Mouse (Mus musculus): Measurements from ENCODE around the gene Smtn.

The Smtn gene

GRCm38 (mm10) chr11:3540451-3541085, at the start of gene Smtn:
Smtn (minus strand) TSS chr11:3540612.
- no peak for DNase-seq (ENCODE audit: low spot score)

GRCm38 (mm10) chr11:3588036-3588672, 47.7 kb upstream of the Smtn start:
- DNase-seq (ENCODE audit: low spot score), result no peak

DNA sequence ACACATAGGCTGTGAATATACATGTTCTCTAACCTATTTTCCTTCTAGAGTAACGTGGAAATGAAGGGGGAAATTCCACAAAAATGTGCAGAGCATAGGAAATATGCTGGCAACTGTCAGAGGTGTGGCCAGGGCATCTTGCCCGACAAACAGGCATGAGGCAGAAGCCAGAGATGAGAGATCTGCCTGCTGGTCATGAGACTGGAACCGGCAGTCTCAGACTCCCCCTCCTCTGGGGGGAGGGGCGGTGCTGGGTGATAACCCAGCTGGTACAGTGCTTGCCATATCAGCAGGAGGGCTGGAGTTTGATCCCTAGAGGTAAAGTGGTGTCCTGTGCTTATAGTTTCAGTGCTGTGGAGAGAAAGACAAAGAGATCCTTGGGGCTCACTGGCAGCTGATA, 46.9 kb upstream of the Smtn start:
- DNase-seq (ENCODE audit: low spot score), result peak; percentile 46

DNA sequence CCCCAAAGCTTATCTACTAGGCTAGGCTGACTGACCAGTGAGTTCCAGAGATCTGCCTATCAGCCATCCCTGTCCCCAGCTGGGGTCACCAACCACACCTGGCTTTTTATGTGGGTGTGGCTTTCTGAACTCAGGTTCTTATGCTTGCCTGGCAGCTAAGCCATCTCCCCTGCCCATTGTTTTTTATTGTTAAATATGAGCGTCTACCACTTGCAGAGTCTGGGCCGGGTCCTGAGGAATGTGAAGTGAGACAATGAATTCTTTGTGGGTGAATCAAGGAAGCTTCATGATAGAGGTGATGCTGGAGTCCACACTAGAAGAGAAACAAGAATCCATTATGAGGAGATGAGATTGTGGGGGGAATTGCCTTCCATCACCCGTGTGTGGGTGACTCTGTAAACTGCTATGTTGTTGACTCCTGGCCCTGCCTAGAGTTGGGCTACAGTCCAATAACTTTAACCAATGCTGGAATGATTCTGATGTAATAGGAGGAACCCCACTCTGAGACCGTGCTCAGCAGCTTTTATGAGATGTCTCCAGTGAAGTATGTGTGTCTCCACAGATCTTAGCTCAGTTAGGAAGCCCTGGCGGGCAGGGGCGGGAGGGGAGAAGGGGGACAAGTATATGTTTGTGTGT, 45.7 kb upstream of the Smtn start:
- DNase-seq (ENCODE audit: low spot score), result no peak

DNA sequence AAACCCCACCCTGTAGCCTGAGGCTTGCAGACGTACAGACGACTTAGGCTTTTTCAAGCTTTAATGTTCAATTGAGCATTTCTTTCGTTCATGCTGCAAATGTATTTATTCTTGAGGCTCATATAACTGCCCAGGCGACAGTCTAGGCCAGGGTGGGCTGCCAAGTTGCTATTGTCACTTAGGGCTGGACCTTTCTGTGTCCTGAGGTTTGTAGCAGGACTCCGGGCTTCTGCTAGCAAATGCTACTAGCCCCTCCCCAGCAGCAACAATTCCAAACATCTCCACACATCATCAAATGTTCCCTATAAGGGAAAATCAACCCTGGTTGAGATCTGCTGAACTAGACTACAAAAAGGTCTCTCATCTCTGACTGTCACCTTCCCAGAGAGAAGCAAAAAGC, 42.7 kb upstream of the Smtn start:
- DNase-seq (ENCODE audit: low spot score), result no peak

- DNase-seq (ENCODE audit: low spot score), result no peak
Measured at GRCm38 (mm10) chr11:3581908-3582307, 41.5 kb upstream of the Smtn start.

DNA sequence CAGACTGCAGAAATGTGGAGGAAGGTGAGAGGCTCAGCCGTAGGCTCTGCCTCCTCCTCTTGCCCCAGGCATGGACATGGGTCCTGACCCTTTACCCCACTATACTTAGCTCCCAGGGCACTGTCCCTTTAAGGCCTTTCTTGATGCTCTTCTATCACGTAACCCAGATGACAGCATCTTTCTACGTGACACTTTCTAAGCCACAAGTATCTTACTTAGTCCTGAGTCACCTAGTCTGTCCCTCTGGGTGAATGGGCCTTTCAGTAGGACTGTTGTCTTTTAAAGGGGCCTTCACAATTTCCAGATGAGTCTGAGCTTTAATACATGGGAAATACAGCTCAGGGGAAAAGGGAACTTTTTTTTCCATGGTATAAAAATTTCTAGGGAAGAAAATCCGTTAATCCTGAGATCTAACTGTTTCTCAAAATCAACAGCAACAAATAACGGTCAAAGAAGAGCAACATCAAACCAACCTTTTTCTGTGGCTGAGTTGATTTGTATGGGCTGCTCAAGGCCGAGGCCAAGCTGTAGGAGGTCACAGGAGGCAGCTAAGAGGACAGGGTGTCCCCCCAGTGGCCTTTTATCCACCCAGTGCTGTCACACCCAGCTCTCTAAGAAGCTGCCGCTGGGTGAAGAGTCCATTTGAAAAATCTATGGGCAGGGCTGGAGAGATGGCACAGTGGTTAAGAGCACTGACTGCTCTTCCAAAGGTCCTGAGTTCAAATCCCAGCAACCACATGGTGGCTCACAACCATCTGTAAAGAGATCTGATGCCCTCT, 40.1 kb upstream of the Smtn start:
- no peak for DNase-seq (ENCODE audit: low spot score)

- DNase-seq (ENCODE audit: low spot score), result no peak
Measured at GRCm38 (mm10) chr11:3578050-3578725, 37.8 kb upstream of the Smtn start.

DNA sequence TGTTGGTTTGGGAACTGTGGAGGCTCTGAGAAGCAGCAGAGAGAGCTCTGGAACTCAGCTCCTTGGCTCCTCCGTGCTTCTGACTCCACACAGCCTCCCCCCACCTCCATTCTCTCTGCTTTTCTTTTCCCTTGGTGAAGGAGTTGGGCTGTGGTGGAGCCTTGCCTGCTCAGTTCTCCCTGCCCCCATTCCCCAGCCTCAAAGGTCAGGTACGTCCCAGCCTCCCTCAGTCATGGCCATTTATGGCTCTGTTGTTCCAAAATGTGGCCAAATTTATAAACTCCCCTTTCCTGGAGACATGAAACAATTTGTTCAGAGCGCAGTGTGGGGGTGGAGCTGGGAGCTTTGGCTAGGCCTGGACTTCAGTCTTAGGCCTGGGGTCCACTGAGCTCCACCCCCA, 34.8 kb upstream of the Smtn start:
- peak; percentile 37 for DNase-seq (ENCODE audit: low spot score)

GRCm38 (mm10) chr11:3573092-3573491, 32.7 kb upstream of the Smtn start:
- peak; percentile 38 for DNase-seq (ENCODE audit: low spot score)

DNA sequence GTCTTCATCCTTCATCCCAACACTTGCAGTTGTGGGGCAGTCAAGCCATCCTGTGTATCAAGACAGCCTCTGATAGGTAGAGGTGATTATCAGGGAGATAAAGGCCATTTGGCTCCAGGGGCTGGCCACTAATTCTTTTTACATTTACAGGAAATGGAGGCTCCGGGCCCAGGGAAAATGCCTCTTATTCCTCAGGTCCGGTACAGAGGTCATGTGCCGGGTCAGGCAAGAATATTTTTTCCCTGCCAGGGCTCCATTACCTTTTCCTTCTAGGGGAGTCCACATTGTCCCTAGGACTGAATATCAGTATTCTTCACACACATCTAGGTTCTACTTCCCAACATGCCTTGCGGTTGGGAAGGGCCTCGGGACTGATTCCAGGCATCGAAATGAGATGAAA, 31.8 kb upstream of the Smtn start:
- no peak for DNase-seq (ENCODE audit: low spot score)

- no peak for DNase-seq (ENCODE audit: low spot score)
Measured at GRCm38 (mm10) chr11:3570321-3570720, 29.9 kb upstream of the Smtn start.

GRCm38 (mm10) chr11:3567896-3568295, 27.5 kb upstream of the Smtn start:
- DNase-seq (ENCODE audit: low spot score), result no peak

GRCm38 (mm10) chr11:3566018-3566417, 25.6 kb upstream of the Smtn start:
- peak; percentile 33 for DNase-seq (ENCODE audit: low spot score)

DNA sequence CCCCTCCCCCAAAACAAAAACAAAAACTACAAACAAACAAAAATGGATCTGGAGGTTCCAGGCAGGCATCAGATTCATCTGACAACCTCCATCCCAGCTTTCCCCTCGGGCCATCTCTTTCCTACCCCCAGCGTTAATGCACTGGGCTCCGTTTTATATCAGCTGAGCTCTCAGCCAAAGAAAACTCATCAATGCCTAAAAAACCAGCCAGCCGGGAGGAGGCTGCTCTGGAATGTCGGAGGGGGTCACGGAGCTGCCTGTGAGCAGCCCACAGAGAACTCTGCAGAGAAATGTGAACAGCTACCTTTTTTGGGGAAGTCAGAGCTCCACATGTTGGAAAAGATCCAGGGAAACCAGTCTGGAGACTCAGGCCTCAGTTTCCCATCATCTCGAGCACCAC, 24.0 kb upstream of the Smtn start:
- no peak for DNase-seq (ENCODE audit: low spot score)

DNA sequence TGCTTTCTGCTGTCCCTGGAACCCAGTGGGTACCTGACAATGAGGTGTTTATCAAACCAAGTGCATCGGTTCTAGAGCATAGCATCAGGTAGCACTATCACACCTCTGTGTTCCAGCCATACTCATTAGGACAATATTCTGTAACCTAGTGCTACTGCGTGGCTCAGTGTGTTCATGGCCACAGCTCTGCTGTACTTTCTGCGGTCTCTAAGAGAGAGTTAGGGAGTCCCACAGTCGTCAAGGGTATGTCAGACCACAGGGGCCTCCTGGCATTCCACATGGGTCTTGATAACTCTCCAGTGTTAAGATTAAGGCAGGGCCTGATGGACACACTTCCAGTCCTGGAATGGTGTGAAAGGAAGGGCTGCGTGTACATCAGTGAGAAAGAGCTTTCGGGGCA, 23.4 kb upstream of the Smtn start:
- no peak for DNase-seq (ENCODE audit: low spot score)

- peak; percentile 30 for DNase-seq (ENCODE audit: low spot score)
Measured at GRCm38 (mm10) chr11:3560202-3560601, 19.8 kb upstream of the Smtn start.

- DNase-seq (ENCODE audit: low spot score), result no peak
Measured at GRCm38 (mm10) chr11:3557852-3558251, 17.4 kb upstream of the Smtn start.

GRCm38 (mm10) chr11:3554976-3555375, 14.6 kb upstream of the Smtn start:
- DNase-seq (ENCODE audit: low spot score), result no peak

- DNase-seq (ENCODE audit: low spot score), result no peak
Measured at GRCm38 (mm10) chr11:3549791-3550190, 9.4 kb upstream of the Smtn start.

DNA sequence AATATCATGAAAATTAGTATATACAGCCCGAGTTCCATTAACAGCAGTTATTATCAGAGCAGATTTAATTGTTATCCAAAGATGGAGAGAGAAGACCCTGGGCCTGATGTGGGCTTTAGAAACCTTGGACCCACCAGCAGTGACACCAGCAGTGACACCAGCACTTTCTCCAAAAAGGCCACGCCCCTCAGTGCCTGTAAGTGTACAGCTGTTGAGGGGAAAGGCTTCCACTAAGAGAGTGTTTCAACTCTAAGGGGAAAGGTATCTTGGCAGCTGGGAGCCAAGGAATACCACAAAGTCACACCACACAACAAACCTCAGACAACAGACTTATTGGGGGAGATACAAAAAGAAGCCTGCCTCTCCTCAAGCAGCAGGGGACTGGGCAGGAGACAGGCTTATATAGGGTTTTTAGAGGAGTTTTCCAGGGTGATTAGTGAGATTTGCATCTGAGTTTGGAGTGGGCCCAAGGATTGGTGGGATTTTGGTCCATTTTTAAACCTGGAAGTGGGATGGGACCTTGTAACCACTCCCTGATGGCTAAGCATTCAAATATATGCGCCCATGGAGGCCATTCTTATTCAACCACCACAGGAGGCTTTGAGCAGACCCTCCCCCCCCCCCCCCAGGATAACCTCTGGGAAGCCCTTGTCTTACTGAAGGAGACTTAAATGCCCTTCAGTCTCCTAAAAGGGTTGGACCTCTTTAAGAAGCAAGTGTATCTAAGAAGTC, 8.3 kb upstream of the Smtn start:
- no peak for DNase-seq (ENCODE audit: low spot score)

DNA sequence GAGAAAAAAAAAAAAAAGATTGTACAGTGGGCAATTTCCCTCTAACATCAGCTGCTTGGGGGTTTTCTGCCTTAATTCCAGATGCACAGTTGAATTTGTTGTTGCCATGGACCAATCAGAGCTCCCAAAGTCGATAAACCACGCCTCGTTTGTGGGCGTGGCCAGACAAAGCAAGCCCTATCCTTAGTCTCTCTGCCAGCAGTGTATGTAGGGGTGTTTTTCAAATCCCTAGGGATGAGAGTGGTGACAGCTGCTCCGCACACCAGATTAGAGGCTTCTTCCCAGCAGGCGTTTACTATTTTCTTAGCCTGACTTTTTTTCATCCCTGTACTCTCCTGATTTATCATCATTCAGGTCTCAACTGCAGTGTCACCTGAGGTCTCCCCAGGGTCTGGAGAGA, 7.6 kb upstream of the Smtn start:
- no peak for DNase-seq (ENCODE audit: low spot score)

Data from urinary bladder, postnatal 14 days (tissue).